Mouse (Mus musculus) forebrain, embryonic 16.5 days (tissue): ENCODE results near the gene Gm16253. TPM values are rescaled to one million over a fixed set of nuclear protein-coding genes. Genes with fewer than 3 reads are reported as not detected.

ENCODE experiments used
- ATAC-seq: fragments of 200-750 bp; cut with Nextera tagmentation; 2 replicates; pipeline ENCODE4 v1.8.0; 2017; ENCODE audit warnings: mild to moderate bottlenecking, moderate library complexity
- H3K27ac ChIP-seq: fragments of 300-500 bp; sonication (generic); 2 replicates; pipeline ENCODE4 v1.5.1; 2014; ENCODE audit warnings: low read length, control low read depth
- H3K27me3 ChIP-seq: fragments of 300-500 bp; sonication (generic); replicated peaks from 2 replicates; pipeline ENCODE4 v1.6.1; 2014; ENCODE audit warnings: low read length; ENCODE audit not compliant: control insufficient read depth, insufficient read depth
- H3K36me3 ChIP-seq: fragments of 300-500 bp; sonication (generic); 2 replicates; pipeline ENCODE4 v1.6.1; 2014; ENCODE audit not compliant: control insufficient read depth, insufficient read depth
- H3K4me1 ChIP-seq: fragments of 300-500 bp; sonication (generic); replicated peaks from 2 replicates; pipeline ENCODE4 v1.6.1; 2014; ENCODE audit warnings: low read length; ENCODE audit not compliant: control insufficient read depth, insufficient read depth
- H3K4me2 ChIP-seq: fragments of 300-500 bp; sonication (generic); 2 replicates; pipeline ENCODE4 v1.6.1; 2014; ENCODE audit warnings: mild to moderate bottlenecking, low read length, control low read depth
- H3K4me3 ChIP-seq: fragments of 300-500 bp; sonication (generic); replicated peaks from 2 replicates; pipeline ENCODE4 v1.5.1; 2014; ENCODE audit warnings: mild to moderate bottlenecking, low read length, control low read depth
- H3K9ac ChIP-seq: fragments of 300-500 bp; sonication (generic); replicated peaks from 2 replicates; pipeline ENCODE4 v1.6.1; 2014; ENCODE audit warnings: low read depth, low read length, control low read depth
- H3K9me3 ChIP-seq: fragments of 300-500 bp; sonication (generic); 2 replicates; pipeline ENCODE4 v1.6.1; 2016; ENCODE audit warnings: low read length; ENCODE audit not compliant: control insufficient read depth
- WGBS: fragments of 180-500 bp; shearing (Covaris S2); extraction: QIAGEN DNeasy Blood & Tissue Kit; methylation state at CpG from one replicate; pipeline ENCODE4 v1.1.7; 2014; 5-methylcytosine and 5-hydroxymethylcytosine counted together
- polyA plus RNA-seq: library from polyadenylated mRNA; unstranded; fragments of >200 nt; fragmentation: Nextera tagmentation; extraction: Ambion mirVana; gene quantifications from 2 replicates; pipeline ENCODE4 v1.2.1, GENCODE M21; 2015

The Gm16253 gene
- polyA plus RNA-seq, 1 experiment from 2014 or later = 1.6 TPM

- peaks cover 6% of the 10 kb centered on the region for H3K4me1 ChIP-seq
Observed at GRCm38 (mm10) chr3:96545565-96545964, 31.2 kb upstream of the Gm16253 start.

GRCm38 (mm10) chr3:96546880-96547279 lies 29.9 kb upstream of the Gm16253 start:
- H3K4me2 ChIP-seq = no peak overlapping the region
- H3K4me3 ChIP-seq = no peak overlapping the region
- no peak for ATAC-seq
- peaks cover 6% of the 10 kb centered on the region; the same call in 1 of the 2 replicates for H3K4me1 ChIP-seq
- WGBS = 36% methylated on average over 4 of the region's 4 CpGs
- H3K27ac ChIP-seq = no peak overlapping the region
- H3K9ac ChIP-seq = no peak overlapping the region
- H3K27me3 ChIP-seq = no peaks in the 10 kb centered on the region
- H3K9me3 ChIP-seq = no peaks in the 10 kb centered on the region
- no peaks in the 10 kb centered on the region for H3K36me3 ChIP-seq

More at GRCm38 (mm10) chr3:96545565-96545964, 31.2 kb upstream of the Gm16253 start:
- Histone ChIP-seq H3K4me3 (no peak overlapping the region), H3K27me3 (no peaks in the 10 kb centered on the region), H3K9ac (no peak overlapping the region), H3K36me3 (no peaks in the 10 kb centered on the region), H3K4me2 (no peak overlapping the region), H3K9me3 (no peaks in the 10 kb centered on the region), H3K27ac (no peak overlapping the region)
- no peak for ATAC-seq
- 45% methylated on average over 1 of the region's 1 CpGs for WGBS

- no peaks in the 10 kb centered on the region for H3K27me3 ChIP-seq
- no peaks in the 10 kb centered on the region for H3K36me3 ChIP-seq
- H3K27ac ChIP-seq = no peak overlapping the region
- WGBS = 5% methylated on average over 14 of the region's 14 CpGs
- no peaks in the 10 kb centered on the region for H3K9me3 ChIP-seq
- peaks cover 6% of the 10 kb centered on the region; the same call in 1 of the 2 replicates for H3K4me1 ChIP-seq
- H3K9ac ChIP-seq = no peak overlapping the region
- peak; percentile 74 for ATAC-seq
- H3K4me2 ChIP-seq = peak overlapping the region; percentile 32
- H3K4me3 ChIP-seq = 0 out of 2 replicates have a peak overlapping the region, but pooled peaks have one; percentile 9
Observed at GRCm38 (mm10) chr3:96547389-96547960, 29.3 kb upstream of the Gm16253 start.

GRCm38 (mm10) chr3:96548824-96549223 lies 28.0 kb upstream of the Gm16253 start:
- Histone ChIP-seq H3K4me2 (no peak overlapping the region), H3K27me3 (no peaks in the 10 kb centered on the region), H3K9ac (no peak overlapping the region), H3K36me3 (no peaks in the 10 kb centered on the region), H3K4me3 (no peak overlapping the region), H3K27ac (no peak overlapping the region), H3K4me1 (peaks cover 6% of the 10 kb centered on the region; the same call in 1 of the 2 replicates), H3K9me3 (no peaks in the 10 kb centered on the region)
- 87% methylated on average over 7 of the region's 7 CpGs for WGBS
- no peak for ATAC-seq

GRCm38 (mm10) chr3:96549346-96549745 lies 27.4 kb upstream of the Gm16253 start:
- peaks cover 6% of the 10 kb centered on the region; the same call in 1 of the 2 replicates for H3K4me1 ChIP-seq
- WGBS = 81% methylated on average over 5 of the region's 5 CpGs
- no peaks in the 10 kb centered on the region for H3K27me3 ChIP-seq
- H3K36me3 ChIP-seq = no peaks in the 10 kb centered on the region
- no peak overlapping the region for H3K9ac ChIP-seq
- no peak overlapping the region for H3K4me3 ChIP-seq
- no peaks in the 10 kb centered on the region for H3K9me3 ChIP-seq
- H3K4me2 ChIP-seq = no peak overlapping the region
- H3K27ac ChIP-seq = no peak overlapping the region
- ATAC-seq = no peak

- H3K36me3 ChIP-seq = no peaks in the 10 kb centered on the region
- H3K4me3 ChIP-seq = no peak overlapping the region
- H3K4me1 ChIP-seq = peaks cover 15% of the 10 kb centered on the region
Observed at GRCm38 (mm10) chr3:96551203-96551602, 25.6 kb upstream of the Gm16253 start.

GRCm38 (mm10) chr3:96551890-96552289 lies 24.9 kb upstream of the Gm16253 start:
- Histone ChIP-seq H3K27me3 (no peaks in the 10 kb centered on the region), H3K4me1 (peaks cover 22% of the 10 kb centered on the region), H3K9ac (no peak overlapping the region), H3K36me3 (no peaks in the 10 kb centered on the region), H3K4me3 (no peak overlapping the region), H3K27ac (no peak overlapping the region), H3K9me3 (no peaks in the 10 kb centered on the region), H3K4me2 (no peak overlapping the region)
- no peak for ATAC-seq
- 67% methylated on average over 7 of the region's 7 CpGs for WGBS

More at GRCm38 (mm10) chr3:96551203-96551602, 25.6 kb upstream of the Gm16253 start:
- no peak overlapping the region for H3K4me2 ChIP-seq
- H3K27ac ChIP-seq = no peak overlapping the region
- H3K27me3 ChIP-seq = no peaks in the 10 kb centered on the region
- WGBS = 7% methylated on average over 8 of the region's 8 CpGs
- no peaks in the 10 kb centered on the region for H3K9me3 ChIP-seq
- no peak overlapping the region for H3K9ac ChIP-seq
- no peak for ATAC-seq

GRCm38 (mm10) chr3:96553601-96554000 lies 23.2 kb upstream of the Gm16253 start:
- Histone ChIP-seq H3K27me3 (no peaks in the 10 kb centered on the region), H3K4me2 (no peak overlapping the region), H3K9ac (no peak overlapping the region), H3K4me1 (peaks cover 22% of the 10 kb centered on the region), H3K4me3 (no peak overlapping the region), H3K36me3 (no peaks in the 10 kb centered on the region), H3K9me3 (no peaks in the 10 kb centered on the region), H3K27ac (no peak overlapping the region)
- 85% methylated on average over 6 of the region's 6 CpGs for WGBS
- no peak for ATAC-seq

- ATAC-seq = no peak
- H3K9ac ChIP-seq = no peak overlapping the region
- no peak overlapping the region for H3K4me2 ChIP-seq
- no peaks in the 10 kb centered on the region for H3K9me3 ChIP-seq
- H3K4me3 ChIP-seq = no peak overlapping the region
- H3K36me3 ChIP-seq = no peaks in the 10 kb centered on the region
- H3K27ac ChIP-seq = no peak overlapping the region
- WGBS = 81% methylated on average over 6 of the region's 6 CpGs
- no peaks in the 10 kb centered on the region for H3K27me3 ChIP-seq
- peaks cover 28% of the 10 kb centered on the region for H3K4me1 ChIP-seq
Observed at GRCm38 (mm10) chr3:96554251-96554650, 22.5 kb upstream of the Gm16253 start.
